Mouse (Mus musculus): ENCODE measurements around the gene Ppp1r14a.

DNA sequence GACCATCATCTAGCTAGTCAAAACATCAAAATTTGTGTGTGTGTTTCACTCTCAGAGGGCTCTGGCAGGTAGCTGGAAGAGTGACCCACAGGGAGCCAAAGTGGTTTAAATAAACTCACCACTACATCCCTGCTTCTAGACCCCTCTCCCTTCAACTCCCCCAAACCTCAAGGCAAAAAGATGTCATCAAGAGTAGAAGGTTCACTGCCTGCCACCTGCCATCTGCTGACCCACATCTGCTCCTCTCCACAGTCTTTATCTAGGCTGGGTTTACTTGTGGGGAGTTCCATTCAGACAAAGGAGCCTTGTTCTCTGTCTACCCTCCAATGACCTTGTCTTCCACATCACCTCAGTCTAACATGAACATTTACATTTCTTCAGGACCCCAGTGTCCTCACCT, 9.8 kb upstream of the Ppp1r14a start:
- TF ChIP-seq CTCF (IDR thresholded peaks at IDR 0.05; ENCODE audit: control insufficient read depth, insufficient read depth, insufficient replicate concordance, low read depth, low read length): no peak
- TF ChIP-seq POLR2A (IDR thresholded peaks at IDR 0.05; ENCODE audit: control insufficient read depth, low read depth, low read length): no peak

Data from testis, adult 2 months (tissue).